Comparison of ENCODE assay signal across 8 mouse cellular contexts in the genomic region with DNA sequence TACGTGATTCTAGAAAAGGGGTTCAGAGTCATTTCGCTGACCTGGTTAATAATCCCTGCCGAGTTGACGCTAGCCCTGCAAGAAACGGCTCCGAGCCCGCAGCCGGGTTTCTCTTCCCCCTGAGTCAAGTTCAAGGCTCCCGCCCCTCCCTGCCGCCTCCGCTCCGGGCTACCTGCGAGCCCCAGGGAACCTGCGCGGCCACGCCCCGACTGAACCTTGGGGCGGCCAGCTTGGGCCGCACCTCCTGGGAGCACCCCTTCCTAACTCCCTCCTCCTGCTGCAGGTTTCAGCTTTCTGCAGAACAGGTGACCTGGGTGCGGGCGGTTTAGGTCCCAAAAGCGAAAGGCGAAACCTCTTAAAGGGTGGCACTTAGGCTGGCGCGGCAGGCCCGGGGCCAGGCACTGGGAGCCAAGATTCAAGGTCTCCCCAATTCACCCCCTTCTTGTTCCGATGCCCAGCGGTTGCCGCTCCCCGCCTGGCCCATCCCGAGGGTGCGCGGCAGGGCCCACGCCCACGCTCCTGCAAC. TPM values are rescaled to one million over a fixed set of nuclear protein-coding genes. Genes with fewer than 3 reads are reported as not detected.
DNase-seq lines count a peak whose midpoint lies in the region; ATAC-seq and TF ChIP-seq lines count a peak whose summit lies in the region.

No protein-coding gene starts in this region.

- H3K9ac ChIP-seq in kidney, postnatal 0 days (ENCODE audit: low read depth, low read length) = peak overlapping the region; percentile 46

- no peak for DNase-seq in heart, embryonic 10.5 days (ENCODE audit: low spot score)
- DNase-seq in heart, adult 11 months = no peak
- peak; percentile 9 to 31 for DNase-seq in cerebellum, adult 18-20 months
- DNase-seq in forelimb bud, embryonic 11.5 days (ENCODE audit: low read depth, low spot score) = peak; percentile 18
- peak; percentile 15 for DNase-seq in kidney, postnatal 0 days (ENCODE audit: low spot score)
- DNase-seq in lung, postnatal 36 days = peak; percentile 71
- DNase-seq in layer of hippocampus, adult 11-12 months (ENCODE audit: low spot score) = no peak

- H3K27me3 ChIP-seq in heart, embryonic 10.5 days (ENCODE audit: insufficient read depth, poor library complexity, severe bottlenecking) = peaks cover 52% of the 10 kb centered on the region
- peaks cover 3% of the 10 kb centered on the region; the same call in 1 of the 2 replicates for H3K27me3 ChIP-seq in kidney, postnatal 0 days (ENCODE audit: insufficient read depth, low read length)
- H3K27me3 ChIP-seq in small intestine, adult 2 months (ENCODE audit: control insufficient read depth, insufficient read depth, low read length) = peaks cover 8% of the 10 kb centered on the region

- H3K27ac ChIP-seq in heart, embryonic 10.5 days = no peak overlapping the region
- no peak overlapping the region for H3K27ac ChIP-seq in kidney, postnatal 0 days
- H3K27ac ChIP-seq in small intestine, adult 2 months (ENCODE audit: insufficient read depth, low read depth, low read length) = peak overlapping the region; percentile 81

- peak; percentile 53 for ATAC-seq in kidney, postnatal 0 days (replicated peaks; ENCODE audit: low FRiP score, low read depth)

- peak overlapping the region; percentile 83 for H3K4me3 ChIP-seq in heart, embryonic 10.5 days
- peak overlapping the region; percentile 66 for H3K4me3 ChIP-seq in kidney, postnatal 0 days (replicated peaks; ENCODE audit: low read depth, low read length)
- H3K4me3 ChIP-seq in small intestine, adult 2 months (ENCODE audit: low read depth, low read length) = peak overlapping the region; percentile 95

- H3K36me3 ChIP-seq in heart, embryonic 10.5 days = no peaks in the 10 kb centered on the region
- H3K36me3 ChIP-seq in kidney, postnatal 0 days (ENCODE audit: insufficient read depth, low read length) = no peaks in the 10 kb centered on the region
- H3K36me3 ChIP-seq in small intestine, adult 2 months (ENCODE audit: control insufficient read depth, insufficient read depth, low read length) = peaks cover 2% of the 10 kb centered on the region

- peak; percentile 34 for TF ChIP-seq POLR2A in small intestine, adult 2 months (IDR thresholded peaks at IDR 0.05; ENCODE audit: low read depth, low read length)

- H3K4me2 ChIP-seq in kidney, postnatal 0 days (ENCODE audit: low read length) = peak overlapping the region; percentile 100

- under 1% methylated on average over 35 of the region's 35 CpGs for WGBS in heart, embryonic 10.5 days
- WGBS in kidney, postnatal 0 days = under 1% methylated on average over 35 of the region's 35 CpGs
- WGBS in small intestine, adult 2 months = under 1% methylated on average over 35 of the region's 35 CpGs

- no peaks in the 10 kb centered on the region for H3K9me3 ChIP-seq in heart, embryonic 10.5 days
- no peaks in the 10 kb centered on the region for H3K9me3 ChIP-seq in kidney, postnatal 0 days (replicated peaks; ENCODE audit: low read length)

- peaks cover 24% of the 10 kb centered on the region for H3K4me1 ChIP-seq in heart, embryonic 10.5 days
- H3K4me1 ChIP-seq in kidney, postnatal 0 days (replicated peaks; ENCODE audit: insufficient read depth, low read length) = peaks cover 10% of the 10 kb centered on the region; the same call in 1 of the 2 replicates
- no peaks in the 10 kb centered on the region; the same call in none of the 2 replicates for H3K4me1 ChIP-seq in small intestine, adult 2 months (ENCODE audit: control insufficient read depth, insufficient read depth, insufficient read length, low read length)

- TF ChIP-seq CTCF in kidney, postnatal 0 days (IDR thresholded peaks at IDR 0.05; ENCODE audit: low read depth) = no peak
- no peak for TF ChIP-seq CTCF in small intestine, adult 2 months (IDR thresholded peaks at IDR 0.05; ENCODE audit: extremely low read depth, insufficient read length, insufficient replicate concordance, low read depth, low read length)

RNA-seq across cellular contexts. Expression of a gene that starts 1.8 kb away (rescaled TPM):
- polyA plus RNA-seq in heart, embryonic 10.5 days (2016; fragmentation: Nextera tagmentation; extraction: Ambion mirVana) = 1.6 and 3.2 TPM in 2 replicates
- 2.2 and 2.7 TPM in 2 replicates for polyA plus RNA-seq in kidney, postnatal 0 days (2015; fragmentation: Nextera tagmentation; extraction: Ambion mirVana)
- polyA plus RNA-seq in small intestine, adult 2 months (2012; rRNA removed) = 4.8 and 8.4 TPM in 2 replicates

Comparison
In these comparisons a context has a peak if more than half of its experiments do, and no peak if none do; other contexts are left out.
1. DNase-seq: peak in cerebellum, adult 18-20 months (2 of 2), forelimb bud, embryonic 11.5 days (single experiment), kidney, postnatal 0 days (single experiment) and lung, postnatal 36 days (single experiment); none in heart, embryonic 10.5 days (single experiment), heart, adult 11 months (single experiment) and layer of hippocampus, adult 11-12 months (single experiment).
2. Peak in every context shown above with its lines, with median percentiles within 50 percentile points of each other: H3K4me3 ChIP-seq.